Mouse (Mus musculus) layer of hippocampus, adult 11-12 months (tissue): ENCODE data around the gene Ttc16.

ENCODE experiments used
- DNase-seq: peaks from one replicate; pipeline ENCODE4 v3.0.0; 2022; ENCODE audit warnings: low spot score

Ttc16 gene

DNA sequence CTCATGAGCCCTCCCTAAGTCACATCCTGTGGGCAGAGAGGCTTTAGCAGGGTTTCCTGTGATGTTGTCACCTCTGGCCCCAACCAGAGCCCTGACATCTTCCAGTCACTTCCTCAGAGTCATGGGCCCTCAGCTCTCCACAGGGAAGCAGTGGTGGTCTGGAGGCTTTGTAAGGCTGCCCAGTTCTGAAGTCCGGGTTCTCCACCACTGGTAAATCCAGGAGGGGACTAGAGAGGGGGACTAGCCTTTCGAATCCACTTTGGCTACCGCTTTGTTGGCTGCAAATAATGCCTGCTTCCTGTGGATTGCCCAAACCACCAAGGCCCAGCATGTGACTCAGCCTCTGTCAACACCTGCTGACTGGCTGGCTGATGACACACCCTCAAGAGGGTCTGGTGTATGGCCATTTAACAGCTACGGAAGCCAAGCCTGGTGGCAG is 60.4 kb downstream of the Ttc16 start:
- no peak for DNase-seq

DNA sequence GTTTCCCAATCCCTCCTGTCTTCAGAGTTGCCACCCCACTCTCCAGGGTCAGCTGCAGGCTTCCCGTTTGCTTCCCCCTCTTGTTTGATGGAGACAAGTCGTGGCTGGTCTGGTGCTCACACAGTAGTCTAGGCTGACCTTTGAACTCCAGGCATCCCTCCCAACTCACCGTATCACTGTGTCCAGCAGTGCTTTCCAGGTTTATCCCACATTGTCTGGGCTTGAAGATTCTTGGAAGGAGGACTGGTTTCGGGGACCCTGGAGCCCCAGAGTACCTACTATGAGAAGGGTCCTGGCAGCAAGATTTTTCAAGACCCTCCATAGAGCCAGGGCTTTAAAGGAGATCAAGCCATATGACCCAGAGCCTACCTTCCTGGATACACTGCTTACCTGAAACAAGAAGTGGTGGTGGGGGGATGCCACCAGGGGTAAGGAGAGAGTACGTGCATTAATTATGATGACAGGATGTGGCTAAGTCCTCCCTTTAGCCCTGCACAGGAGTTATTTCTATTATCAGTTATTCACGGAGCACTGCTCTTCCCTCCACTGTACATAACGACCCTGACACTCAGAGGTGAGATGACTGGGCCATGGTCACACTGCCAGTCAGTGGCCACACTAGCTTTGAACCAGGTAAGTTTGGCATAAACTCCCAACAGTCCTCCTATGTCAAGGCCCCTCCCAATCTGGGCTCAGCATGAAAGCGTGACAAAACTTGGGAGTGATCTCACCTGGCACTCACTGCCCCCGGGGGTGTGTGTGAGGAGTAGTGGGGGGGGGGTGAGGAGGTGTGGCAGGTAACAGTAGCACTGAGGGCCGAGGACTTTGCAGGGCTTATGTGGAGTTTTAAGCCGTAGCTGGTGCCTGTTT is 61.1 kb downstream of the Ttc16 start:
- no peak for DNase-seq

DNA sequence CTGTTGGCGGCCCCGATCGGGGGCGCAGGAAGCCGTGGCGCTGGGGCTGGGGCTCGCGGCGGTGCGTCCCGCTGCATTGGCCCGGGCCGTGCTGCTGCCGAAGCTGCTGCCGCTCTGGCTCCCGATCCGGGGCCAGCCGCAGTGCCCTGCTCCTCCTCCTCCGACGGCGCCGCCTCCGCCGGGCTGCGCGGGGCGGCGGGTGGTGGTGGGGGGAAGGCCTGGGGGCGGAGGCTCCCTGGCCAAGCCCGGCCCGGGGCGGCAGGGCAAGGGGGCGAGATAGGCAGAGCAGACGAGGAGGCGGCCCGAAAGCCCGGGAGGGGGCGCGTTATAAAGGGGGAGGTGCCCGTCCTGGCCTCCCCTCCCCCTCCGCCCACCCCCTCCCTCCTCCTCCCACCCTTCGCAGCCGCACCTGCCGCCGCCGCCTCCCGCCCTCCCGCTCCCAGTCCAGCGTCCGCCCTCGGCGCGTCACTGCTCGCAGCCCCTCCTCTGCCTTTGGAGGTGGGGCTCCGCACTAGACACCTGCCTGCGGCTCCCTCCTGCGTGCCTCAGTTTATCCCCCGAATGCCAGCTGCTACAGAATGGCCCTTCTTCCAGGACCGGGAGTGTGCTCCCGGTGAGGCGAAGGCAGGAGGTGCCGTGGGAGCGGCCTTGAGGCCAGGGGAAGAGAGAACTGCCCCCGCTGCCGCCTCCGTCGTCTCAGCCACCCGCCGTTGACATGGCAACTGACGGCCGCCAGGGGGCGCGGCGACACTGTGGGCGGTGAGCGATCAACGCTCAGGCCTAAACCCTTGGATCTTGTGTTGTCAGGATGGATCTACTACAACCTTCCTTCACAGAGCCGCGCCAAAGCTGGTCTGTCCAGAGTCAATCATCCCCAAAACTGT is 62.3 kb downstream of the Ttc16 start, which contains the start of gene Cdk9:
TSS of gene Cdk9 (minus strand) at position 143 of the 884 bp plus-strand sequence.
- peak; percentile 93 for DNase-seq

DNA sequence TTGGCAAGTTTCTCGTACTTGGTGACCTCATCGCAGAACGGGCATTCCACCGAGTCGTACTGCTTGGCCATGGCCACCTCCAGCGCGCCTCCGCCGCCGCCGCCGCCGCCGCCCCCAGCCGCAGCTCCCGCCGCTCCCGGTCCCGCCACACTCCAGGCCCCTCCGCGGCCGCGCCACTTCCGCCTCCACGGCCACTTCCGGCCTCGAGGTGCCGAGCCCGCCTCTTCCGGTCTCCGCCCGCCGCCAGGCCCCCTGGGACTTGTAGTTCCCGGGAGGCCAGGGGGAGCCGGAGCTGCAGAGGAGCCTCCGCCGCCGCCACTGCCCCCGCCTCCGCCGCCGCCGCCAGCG is 62.9 kb downstream of the Ttc16 start:
- DNase-seq = peak; percentile 94

DNA sequence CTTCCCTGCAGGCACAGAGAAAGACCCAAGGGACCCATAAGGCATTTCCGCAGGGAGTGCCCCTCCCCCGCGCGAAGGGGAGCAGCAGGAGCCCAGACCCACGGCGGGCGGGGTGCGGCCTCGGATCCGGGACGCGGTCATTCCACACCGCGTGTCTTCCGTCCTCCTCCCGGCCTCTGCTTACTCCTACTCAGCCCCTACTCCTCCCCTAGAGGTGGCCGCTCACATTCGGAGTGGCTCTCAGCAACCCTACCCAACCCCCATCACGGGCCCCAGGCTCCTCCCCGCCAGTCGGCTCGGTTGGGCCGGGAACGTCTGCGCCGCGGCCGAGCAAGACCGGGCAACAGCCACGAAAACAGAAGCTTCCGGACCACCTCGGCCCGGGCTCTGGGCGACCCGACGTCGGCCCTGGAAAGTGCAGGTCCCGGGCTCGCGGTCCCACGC is 63.3 kb downstream of the Ttc16 start:
- DNase-seq = peak; percentile 57

DNA sequence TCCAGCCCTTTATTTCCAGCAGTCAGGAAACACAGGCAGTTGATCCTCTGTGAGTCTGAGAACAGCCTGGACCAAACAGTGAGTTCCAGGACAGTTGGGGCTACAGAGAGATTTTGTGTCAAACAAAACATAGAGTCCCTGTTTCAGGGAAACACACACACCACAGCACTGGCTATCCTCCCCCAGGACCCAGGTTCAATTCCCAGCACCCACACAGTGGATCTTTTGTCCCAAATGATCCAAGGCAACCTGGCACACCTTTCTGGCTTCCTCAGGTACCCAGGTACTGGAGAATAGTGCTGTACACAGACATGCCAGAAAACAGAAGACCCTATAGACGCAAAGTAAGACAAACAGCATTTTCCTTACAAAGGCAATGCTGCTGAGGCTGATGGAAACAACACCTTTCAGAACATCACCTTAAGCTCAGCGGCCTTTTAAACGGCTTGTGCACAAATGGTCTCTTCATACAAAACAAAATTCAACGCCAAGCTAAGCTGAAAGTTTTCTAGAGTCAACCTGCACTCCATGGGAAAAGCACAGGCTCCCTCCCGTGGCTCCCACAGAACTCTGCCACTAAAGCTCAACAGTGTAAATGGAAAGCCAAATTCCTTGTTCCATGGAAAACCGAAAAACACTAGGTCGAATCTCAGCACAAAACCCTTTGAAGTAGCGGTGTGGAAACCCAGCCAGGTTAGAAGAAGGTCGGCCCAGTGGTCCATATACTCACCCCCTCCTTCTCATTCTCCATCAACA is 64.0 kb downstream of the Ttc16 start:
- no peak for DNase-seq

DNA sequence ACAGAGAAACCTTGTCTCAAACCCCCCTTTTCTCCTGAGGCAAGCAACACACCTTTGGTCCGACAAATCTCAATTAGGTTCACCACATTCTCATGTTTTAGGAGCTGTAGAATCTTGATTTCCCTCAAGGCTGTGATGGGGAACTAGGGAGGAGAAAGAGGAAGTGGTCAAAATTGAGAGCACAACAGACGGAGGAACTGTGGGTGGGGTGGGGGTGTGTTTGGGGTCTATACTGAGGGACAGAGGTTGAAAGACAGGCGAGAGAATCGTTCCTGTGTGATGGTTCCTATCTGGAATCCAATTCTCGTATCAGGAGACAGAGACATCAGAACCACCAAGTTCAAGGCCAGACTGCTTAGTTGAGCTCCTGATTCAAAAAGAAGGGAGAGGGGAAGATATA is 65.0 kb downstream of the Ttc16 start:
- no peak for DNase-seq

DNA sequence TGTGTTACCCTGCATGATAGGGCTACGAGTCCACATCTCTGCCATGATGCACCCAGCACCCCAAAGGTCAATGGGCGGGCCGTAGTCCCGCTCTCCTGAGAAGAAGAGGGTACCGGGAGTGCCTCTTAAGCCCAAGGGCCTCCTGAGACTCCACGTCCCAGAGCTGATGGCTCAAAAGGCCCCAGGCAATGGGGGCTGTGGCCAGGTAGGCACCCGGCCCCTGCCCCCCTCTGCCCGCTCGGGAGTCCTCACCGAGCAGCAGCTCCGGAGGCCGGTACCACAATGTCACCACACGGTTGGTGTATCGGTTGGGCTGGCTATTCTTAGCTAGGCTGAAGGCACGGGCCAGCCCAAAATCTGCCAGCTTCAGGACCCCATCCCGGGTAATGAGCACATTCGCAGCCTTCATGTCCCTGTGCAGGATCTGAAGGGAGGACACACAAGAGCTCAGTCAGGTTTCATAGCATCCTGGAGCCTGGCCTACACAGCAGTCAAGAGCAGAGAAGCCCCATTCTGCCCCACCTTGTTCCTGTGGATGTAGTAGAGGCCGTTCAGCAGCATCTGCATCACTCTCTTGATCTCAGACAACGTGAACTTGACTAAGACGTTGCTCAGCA is 65.8 kb downstream of the Ttc16 start:
- DNase-seq = no peak

DNA sequence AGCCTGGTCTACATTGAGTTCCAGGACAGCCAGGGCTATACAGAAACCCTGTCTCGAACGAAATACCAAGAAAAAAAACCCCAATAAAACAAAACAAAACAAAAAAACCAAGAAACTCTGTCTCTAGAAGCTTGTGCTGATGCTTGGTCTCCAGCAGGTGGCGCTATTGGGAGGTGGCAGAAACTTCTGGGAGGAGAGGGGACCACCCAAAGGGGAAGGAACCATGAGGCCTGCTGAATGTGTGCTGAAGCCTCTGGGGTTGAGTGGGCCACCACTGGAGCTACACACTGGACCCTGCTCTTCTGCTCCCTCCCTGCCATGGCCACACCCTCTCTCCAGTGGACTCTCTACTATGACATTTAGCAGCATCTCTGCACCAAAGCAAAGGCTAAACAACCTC is 66.8 kb downstream of the Ttc16 start:
- DNase-seq = no peak
